Mouse (Mus musculus): Measurements from ENCODE around the gene Asphd2.

The Asphd2 gene

DNA sequence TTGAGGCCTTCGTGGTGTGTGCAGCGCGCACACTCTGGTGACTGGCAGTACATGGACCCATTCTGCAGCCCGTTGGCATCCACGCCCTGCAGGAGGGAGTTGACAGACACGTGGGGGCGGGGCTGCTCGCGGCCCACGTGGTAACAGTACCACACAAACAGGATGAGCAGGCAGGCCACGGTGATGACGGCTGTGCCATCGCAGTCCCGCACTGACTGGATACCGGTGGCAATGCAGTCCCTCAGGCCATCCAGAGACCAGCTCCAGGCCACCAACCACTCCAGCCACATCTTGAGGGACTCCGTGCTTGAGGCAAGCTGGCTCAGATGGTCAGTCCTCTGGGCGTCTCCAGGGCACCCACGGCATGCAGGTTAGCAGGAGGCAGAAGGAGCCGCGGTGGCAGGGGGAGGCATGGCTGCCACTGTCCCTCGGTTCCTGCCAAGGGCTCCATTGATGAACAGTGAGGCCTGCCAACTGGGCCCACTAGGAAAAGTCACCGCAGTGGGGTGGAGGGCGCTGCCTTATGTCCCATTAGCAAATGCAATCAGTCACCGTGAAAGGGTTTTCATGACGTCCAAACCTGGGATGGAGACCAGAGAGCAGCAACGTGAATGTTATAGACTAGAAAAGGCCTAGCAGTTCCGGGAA lies 2.9 kb downstream of the Asphd2 start:
- no peak for DNase-seq (ENCODE audit: low read depth in 2 of 2, low spot score in 2 of 2)

DNA sequence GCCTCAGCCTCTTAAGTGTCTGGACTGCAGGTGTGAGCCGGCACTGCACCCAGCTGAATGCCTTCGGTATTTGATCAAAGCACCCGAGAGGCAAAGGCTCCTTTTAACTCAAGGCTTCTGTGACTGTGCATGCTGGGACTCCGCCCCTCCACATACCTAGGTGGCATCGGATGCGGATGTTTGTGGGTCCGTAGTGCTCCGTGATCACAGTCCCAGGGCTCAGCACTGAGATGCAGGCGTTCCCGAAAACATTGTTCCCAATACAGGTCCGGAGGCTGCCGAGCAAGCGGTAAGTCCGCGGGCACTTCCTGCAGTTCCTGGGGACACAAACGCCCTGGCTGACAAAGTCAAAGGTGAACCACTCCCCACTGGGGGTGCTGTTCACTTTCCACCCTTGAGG lies 3.7 kb downstream of the Asphd2 start:
- no peak for DNase-seq (ENCODE audit: low read depth in 2 of 2, low spot score in 2 of 2)

DNA sequence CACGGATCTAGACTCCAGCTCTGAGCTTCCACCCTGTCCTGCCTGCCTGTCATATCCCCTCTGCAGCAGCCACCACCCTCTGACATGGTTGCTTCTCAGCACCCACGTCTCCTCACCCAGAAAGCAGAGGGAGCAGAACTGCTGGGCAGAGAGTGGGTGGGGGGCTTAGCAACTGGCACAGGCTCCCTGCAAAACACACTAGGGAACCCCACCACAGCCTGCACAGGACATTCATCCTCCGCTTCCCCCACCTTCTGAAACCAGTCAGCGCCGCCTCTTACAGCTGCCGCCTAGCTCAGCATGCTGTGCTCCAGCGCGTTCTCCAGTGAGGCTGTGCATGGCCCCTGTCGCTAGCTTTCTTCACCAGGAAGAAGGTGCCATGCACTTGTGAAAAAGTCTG lies 5.3 kb downstream of the Asphd2 start:
- DNase-seq (ENCODE audit: low read depth in 2 of 2, low spot score in 2 of 2): no peak

DNA sequence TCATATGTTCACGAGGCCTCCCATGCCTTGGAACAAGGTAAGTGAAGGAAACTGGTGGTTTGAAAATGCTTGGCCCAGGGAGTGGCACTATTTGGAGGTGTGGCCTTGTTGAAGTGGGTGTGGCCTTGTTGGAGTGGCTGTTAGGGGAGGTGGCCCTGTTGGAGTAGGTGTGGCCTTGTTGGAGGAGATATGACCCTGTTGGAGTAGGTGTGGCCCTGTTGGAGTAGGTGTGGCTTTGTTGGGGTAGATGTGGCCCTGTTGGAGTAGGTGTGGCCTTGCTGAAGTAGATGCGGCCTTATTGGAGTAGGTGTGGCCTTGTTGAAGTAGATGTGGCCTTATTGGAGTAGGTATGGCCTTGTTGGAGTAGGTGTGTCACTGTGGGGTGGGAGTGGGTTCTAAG lies 8.7 kb downstream of the Asphd2 start:
- no peak for DNase-seq (ENCODE audit: low read depth in 2 of 2, low spot score in 2 of 2)

DNA sequence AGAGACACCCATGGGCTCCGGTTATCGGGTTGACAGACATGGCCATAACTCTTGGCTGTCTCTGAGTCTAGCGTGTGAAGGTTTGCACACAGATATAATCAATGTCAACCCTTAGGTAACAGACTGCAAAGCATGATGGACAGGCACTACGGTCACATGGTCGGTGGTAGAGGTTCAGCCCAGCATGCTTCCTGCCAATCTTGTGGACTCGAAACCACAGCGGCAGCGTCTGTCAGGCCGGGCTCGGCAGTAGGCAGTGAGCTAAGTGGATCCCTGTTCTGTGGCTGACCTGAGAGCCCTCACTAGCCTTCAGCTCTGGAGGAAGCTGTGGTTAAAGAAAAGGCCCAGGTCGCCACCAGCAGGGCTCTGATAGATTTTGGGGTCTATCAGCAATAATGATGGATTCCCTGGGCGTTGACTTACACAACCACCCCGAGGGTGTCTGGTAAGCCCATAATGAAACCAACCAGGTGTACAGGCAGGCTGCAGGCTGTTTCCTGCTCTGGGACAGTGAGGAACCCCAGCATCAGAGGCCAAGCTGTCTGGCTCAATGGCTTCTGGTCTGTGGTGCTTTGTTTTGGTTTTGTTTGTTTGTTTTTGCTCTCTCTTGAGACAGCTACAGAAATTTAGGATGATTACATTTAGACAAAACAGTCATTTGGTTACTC lies 9.7 kb downstream of the Asphd2 start:
- peak in 1 of 2 experiments; percentile 11 for DNase-seq (ENCODE audit: low read depth in 2 of 2, low spot score in 2 of 2)

DNA sequence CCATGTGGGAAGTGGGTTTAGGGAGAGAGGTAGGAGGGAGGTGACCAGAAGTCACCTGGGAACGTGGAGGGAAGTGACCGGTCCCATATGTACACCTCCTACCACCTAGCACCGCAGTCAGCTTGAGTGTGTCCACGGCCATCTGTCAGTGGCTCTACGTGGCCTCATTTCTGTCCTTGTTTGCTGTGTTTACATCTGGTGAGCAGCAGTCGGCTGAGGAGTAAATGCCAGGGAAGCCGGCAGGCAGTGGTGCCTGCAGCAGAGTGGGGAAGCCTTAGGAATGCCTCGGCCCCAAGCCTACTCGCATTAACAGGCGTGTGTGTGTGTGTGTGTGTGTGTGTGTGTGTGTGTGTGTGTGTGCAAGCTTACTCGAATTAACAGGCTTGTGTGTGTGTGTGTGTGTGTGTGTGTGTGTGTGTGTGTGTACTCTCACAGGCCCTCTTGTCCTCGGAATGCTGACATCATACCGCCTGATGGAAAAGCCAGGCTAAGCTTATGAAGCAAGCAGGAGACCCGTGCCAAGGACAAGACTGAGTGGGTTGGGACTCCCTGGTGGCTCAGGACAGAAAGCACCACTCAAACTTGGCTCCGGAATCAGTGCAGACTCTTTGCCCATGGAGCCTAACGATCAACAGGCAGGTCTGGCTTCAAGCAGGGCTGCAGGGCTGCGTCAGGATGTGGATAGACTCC lies 11.9 kb downstream of the Asphd2 start:
- DNase-seq (ENCODE audit: low read depth in 2 of 2, low spot score in 2 of 2): no peak

DNA sequence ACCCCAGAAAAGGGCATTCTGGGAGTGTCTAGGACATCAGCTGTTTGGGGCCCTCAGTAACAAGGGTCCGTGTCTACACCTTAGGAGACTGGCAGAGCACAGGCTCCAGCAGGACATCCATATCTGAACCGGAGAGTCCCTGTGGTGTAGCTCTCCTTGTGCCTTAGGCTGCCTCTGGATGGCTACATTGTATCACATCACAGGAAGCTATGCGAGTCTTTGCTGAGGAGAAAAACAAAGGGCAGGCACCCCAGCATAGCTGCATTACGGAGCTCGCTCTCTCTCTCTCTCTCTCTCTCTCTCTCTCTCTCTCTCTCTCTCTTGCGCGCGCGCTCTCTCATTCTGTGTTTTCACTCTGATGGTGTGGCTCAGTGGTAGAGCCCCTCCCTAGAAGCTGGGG lies 12.6 kb downstream of the Asphd2 start:
- DNase-seq (ENCODE audit: low read depth in 2 of 2, low spot score in 2 of 2): no peak

DNA sequence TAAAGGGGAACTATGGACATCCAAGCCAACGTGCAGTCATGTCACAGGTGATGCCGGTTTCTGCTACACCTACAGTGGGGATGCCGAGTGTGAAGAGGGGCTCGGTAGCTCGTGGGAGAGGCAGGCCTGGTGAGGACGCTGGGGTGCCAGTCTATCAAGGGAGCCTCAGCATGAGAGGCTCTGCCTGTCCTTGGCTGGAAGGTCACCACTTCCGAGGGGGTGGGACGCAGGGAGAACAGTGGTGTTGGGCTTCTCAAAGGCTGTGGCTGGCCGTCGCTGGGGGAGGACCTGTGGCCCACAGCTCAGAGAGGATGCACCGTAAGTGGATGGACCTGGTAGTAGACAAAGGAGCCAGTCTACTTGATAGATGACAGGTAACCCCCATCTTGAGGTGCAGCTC lies 13.5 kb downstream of the Asphd2 start:
- no peak for DNase-seq (ENCODE audit: low read depth in 2 of 2, low spot score in 2 of 2)

DNA sequence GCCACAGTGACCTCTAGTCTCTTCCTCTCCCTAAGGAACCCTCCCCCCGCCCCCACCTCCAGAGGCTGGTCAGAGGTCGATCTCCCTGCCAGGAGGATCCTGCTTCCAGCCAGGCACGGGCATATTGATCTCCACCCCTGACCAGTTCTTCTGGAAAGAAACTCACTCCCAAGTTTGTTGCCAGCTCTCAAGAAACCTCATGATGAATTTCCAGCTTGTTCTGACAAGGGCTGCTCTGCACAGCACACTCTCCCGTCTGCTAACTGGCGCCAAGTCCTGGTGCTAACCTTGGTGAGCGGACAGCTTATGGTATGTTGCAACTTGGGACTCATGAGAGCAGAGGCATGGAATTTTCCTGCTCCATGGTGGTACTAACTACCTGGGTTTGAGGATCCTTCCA lies 15.9 kb downstream of the Asphd2 start:
- DNase-seq (ENCODE audit: low read depth in 2 of 2, low spot score in 2 of 2): no peak

DNA sequence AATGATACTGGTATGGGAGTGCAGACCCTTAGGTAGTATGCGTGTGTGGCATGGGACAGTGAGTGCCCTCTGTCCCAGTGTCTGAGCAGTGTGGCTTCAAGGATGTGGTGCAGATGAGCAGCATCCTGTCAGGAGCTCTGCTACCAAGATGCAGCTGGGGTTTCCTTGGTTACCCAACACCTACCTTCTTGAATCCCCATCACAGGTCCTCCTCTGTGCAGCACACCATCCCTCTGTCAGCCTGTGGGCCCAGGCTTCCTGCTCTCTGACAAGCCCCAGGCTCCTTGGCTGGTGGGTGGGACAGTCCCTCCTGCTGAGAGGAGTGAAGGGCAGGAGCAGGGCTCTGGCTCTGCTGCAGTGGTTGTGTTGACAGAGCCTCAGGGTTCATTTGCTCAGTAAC lies 17.3 kb downstream of the Asphd2 start:
- DNase-seq (ENCODE audit: low read depth in 2 of 2, low spot score in 2 of 2): no peak

DNA sequence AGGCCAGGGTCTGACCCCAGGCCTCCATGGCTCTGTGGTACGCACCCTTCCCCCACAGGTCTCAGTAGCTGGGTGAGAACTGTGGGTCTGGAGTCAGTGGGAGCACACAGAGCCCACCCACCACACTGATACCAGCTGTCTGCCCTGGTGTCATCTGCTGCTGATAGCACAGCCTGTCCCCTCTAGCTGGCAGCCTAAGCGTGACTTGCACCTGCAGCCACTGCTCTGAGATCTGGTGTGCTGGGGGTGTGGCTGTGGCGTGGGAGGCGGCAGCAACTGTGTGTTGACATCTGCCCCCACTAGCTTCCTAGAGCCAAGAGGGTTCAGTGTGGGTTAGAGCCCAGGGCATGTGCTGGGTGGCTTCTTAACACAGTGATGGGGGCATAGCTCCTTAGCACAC lies 18.6 kb downstream of the Asphd2 start:
- DNase-seq (ENCODE audit: low read depth in 2 of 2, low spot score in 2 of 2): no peak

DNA sequence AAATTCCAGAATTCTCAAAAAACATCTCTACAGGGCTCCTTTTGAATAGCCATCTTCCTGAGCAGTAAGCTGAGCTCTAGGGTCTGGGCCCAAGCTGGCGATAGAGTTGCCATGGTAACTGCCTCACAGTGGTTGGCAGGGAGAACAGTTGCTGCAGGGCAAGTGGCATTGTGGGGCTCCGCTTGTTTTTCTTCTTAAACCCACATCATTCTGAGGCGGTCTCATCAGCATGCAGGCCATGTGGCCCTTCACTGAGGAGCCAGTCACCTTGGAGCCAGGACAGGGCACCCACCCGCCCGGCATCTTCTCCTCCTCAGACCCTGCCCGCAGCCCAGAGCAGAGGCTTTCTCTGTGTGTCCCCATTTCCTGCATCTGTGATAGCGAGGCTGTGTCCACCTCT lies 22.7 kb downstream of the Asphd2 start:
- DNase-seq (ENCODE audit: low read depth in 2 of 2, low spot score in 2 of 2): no peak

DNA sequence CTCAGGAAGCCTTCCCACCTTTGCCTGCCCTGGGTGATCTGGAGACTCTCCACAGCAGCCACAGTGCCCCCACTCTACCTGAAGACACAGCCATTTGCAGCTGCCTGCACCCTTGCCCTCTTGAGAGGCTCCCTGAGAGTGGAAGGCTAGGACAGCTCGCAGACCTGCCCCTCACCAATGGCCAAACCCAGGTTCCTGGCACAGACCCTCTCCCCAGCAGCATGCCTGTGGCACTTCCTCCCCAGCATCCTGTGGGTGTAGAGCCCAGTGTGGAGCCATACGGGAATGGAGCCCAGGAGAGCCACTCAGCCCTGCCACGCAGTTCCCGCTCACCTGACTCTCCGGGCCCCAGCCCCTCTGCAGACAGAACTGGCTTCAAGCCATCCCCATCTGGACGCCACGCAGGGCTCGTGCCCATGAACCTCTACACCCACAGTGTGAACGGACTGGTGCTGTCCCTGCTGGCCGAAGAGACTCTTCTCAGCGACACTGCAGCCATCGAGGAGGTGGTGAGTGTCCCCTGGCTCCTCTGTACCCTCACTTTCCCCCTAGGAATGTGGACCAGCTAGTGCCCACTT lies 24.3 kb downstream of the Asphd2 start:
- DNase-seq (ENCODE audit: low read depth in 2 of 2, low spot score in 2 of 2): no peak

DNA sequence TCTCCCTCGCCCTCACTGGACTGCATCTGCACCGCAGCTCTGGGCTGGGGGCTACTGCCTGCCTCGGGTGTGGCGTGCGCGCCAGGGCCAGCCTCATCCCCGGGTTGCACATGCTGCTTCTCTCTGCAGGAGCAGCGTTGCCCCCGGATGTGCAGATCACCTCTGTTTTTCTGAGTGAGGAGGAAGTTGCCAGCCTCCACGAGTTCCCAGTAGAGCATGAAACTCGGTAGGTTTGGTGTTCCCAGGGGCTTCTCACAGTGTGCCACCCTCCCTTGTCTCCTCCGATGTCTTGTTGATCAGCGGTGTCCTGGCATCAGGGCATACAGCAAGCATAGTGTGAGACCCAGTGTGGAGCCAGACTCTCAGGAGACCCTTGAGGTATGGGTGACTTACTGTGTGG lies 25.3 kb downstream of the Asphd2 start:
- DNase-seq (ENCODE audit: low read depth in 2 of 2, low spot score in 2 of 2): no peak

DNA sequence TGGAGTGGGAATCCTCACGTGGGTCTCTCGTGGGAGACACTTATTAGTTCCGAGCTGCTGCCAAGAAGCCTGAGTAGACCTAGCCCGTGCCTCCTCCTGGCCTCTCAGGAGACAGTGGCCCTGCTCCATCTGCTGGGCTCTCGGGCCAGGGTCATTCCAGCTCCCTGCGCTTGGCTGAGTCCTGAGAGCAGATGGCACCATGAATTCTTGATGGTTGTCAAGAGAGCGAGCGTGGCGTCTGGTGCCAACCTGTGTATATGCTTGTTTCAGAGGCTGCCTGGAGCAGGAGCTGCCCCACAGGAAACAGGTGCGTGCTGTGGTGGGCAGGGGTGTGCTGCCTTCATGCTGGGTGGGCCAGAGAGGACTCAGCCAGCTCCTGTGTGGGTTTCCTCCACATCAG lies 26.0 kb downstream of the Asphd2 start:
- DNase-seq (ENCODE audit: low read depth in 2 of 2, low spot score in 2 of 2): no peak

DNA sequence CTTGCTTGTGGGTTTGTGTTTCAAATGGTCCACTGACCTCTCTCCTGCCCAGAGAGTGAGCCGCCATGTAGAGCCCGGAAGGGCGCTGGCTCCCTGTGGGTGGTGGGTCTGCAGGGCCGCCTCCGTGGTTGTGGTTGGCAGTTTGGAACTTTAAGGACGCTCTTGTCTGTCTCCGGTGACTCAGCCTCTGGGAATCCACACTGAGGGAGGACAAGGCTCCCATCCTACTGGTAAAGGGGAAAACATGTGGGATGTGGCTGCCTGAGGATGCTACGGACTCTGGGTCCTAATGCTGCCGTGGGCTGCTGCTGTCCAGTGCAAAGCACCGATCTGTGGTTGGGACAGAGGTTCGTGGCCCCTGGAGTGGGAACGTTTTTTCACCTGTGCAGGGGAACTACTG lies 26.7 kb downstream of the Asphd2 start:
- no peak for DNase-seq (ENCODE audit: low read depth in 2 of 2, low spot score in 2 of 2)

DNA sequence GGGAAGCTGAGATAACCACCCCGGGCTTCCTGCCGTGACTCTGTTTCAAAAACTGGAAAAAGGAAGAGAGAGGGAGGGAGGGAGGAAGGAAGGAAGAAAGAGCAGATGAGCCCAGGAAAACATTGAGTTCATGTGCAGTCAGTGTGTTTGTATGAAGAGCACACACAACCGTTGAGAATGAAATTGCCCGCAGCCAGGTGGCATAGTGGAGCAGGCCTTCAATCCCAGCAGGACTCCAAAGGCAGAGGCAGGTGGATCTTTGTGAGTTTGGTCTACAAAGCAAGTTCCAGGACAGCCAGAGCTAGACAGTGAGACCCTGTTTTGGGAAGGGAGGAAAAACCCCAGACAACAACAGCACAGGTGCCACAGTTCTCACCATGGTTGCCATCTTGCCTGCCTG lies 27.3 kb downstream of the Asphd2 start:
- no peak for DNase-seq (ENCODE audit: low read depth in 2 of 2, low spot score in 2 of 2)

DNA sequence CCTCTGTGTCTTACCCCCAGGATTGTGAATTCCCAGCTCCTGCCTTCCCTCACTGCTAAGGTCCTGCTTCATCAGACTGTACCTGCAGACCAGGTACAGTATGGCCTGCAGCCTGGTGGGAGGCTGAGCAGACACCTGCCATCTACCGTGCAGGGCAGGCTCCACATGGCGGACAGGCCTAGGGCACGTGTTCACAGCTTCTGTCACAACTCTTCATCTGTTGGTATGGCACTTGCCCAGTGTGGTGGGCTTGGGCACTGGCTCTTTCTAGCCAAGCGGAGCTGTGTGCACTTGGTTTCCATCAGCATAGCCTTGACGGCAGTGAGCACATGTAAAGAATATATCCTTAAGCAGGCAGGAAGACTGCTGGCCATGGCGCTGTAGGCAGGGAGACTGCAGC lies 27.8 kb downstream of the Asphd2 start:
- DNase-seq (ENCODE audit: low read depth in 2 of 2, low spot score in 2 of 2): no peak

DNA sequence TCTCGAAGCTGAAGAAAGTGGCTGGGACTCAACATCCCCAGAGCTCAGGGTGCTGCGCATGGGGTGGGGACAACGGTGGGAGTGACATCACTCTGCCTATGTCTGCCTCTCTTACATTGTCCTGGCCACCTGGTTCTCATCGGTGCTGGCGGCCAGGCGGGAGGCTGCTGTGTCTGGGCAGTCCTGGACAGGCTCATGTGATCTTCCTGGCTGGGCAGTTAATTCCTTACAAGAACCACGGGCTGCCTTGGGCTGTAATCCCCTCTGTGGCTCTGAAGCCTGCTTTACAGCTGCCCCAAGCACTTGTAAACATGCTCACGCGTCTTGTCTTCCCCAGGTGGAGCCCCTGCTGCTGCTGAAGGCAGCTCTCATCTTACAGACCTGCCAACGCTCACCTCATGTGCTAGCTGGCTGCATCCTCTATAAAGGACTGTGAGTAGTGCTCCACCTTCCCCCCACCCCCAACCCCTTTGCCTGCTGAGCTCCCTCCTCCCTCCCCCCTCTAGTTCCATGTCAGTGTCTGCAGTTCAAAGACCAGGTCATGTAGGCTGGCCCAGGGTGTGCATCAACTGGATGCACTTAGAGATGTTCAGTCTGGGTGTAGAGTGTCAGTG lies 30.4 kb downstream of the Asphd2 start:
- DNase-seq (ENCODE audit: low read depth in 2 of 2, low spot score in 2 of 2): no peak

DNA sequence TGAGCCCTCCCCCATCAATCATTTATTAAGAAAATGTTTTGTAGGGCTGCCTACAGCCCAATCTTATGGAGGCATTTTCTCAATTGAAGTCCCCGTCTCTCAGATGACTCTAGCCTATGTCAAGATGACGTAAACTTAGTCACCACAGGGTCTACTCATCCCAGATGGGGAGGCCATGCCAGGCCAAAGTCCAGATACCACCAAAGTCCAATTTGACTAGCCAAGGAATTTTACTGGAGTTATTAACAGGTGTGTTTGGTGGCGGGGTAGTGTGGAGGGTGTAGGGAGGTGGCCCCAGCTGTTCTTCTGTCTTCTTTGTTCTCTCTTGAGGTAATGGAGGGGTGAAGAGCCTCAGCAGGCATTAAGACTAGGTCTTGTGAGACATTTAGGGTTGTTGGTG lies 34.6 kb downstream of the Asphd2 start:
- DNase-seq (ENCODE audit: low read depth in 2 of 2, low spot score in 2 of 2): no peak

DNA sequence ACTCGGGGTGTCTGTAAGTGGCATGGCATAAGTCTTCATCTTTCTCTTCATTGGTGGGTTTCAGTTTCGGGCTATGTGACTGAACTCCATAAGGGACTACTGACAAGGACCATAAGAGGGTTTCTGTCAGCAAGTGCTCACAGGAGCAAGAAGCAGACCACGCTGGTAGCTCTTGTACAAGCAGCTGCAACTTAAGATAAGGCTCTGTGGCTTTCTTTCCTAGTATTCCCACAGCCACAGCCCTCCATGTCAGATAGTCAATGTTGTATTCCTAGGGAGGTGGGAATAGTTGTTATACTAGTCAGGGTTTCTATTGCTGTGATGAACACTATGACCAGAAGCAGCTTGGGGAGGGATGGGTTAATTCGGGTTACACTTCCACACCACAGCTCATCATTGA lies 35.1 kb downstream of the Asphd2 start:
- no peak for DNase-seq (ENCODE audit: low read depth in 2 of 2, low spot score in 2 of 2)

DNA sequence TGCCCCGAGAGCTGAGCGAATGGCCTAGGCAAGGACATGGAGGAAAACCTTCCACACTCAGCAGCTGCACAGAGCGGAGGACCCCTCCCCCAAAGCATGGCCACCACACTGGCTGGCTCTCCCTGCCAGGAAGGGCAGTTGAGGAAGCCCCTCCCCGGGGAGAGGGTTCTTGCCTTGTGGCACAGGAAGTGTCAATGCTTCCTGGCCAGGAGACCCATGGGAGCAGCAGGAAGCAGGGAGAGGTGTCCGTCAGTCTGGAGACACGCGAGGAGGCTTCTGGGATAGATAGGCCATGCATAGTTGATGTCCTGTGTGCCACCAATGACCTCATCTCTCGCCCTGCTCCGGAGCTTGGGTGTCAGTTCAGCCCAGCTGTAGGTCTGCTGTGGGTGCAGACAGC lies 38.3 kb downstream of the Asphd2 start:
- no peak for DNase-seq (ENCODE audit: low read depth in 2 of 2, low spot score in 2 of 2)

Data from CD8-positive naive resting alpha-beta T cell, adult 2 months (primary cell).